Mouse (Mus musculus): ENCODE results near the gene Psmd4. TPM values are rescaled to one million over a fixed set of nuclear protein-coding genes. Genes with fewer than 3 reads are reported as not detected.

The Psmd4 gene
- total and polyA plus RNA-seq, 2 experiments from 2014 or later = 200 to 262 TPM

GRCm38 (mm10) chr3:95013699-95014427 is 28.6 kb downstream of the Psmd4 start:
- H3K9me3 ChIP-seq (ENCODE audit: low read length) = no peaks in the 10 kb centered on the region
- no peak for ATAC-seq (ENCODE audit: low FRiP score)
- peak overlapping the region; percentile 65 for H3K4me3 ChIP-seq (ENCODE audit: low read depth, low read length)
- peaks cover 27% of the 10 kb centered on the region for H3K36me3 ChIP-seq (ENCODE audit: insufficient read depth, low read length)
- 11% methylated on average over 13 of the region's 13 CpGs for WGBS
- H3K9ac ChIP-seq (replicated peaks; ENCODE audit: low read length, poor library complexity, severe bottlenecking) = peak overlapping the region; percentile 85
- TF ChIP-seq CTCF (IDR thresholded peaks at IDR 0.05) = no peak
- peak overlapping the region; percentile 97 for H3K4me2 ChIP-seq (ENCODE audit: low read depth, low read length, poor library complexity, severe bottlenecking)
- peaks cover 11% of the 10 kb centered on the region; the same call in 1 of the 2 replicates for H3K4me1 ChIP-seq (ENCODE audit: insufficient read depth, low read length)
- DNase-seq (ENCODE audit: low spot score) = no peak
- no peak overlapping the region for H3K27ac ChIP-seq (ENCODE audit: low read depth, low read length)
- H3K27me3 ChIP-seq (ENCODE audit: insufficient read depth, low read length) = no peaks in the 10 kb centered on the region

GRCm38 (mm10) chr3:95012982-95013381 is 29.4 kb downstream of the Psmd4 start:
- DNase-seq (ENCODE audit: low spot score) = no peak
- Histone ChIP-seq H3K4me3 (ENCODE audit: low read depth, low read length) (no peak overlapping the region), H3K27ac (ENCODE audit: low read depth, low read length) (no peak overlapping the region), H3K4me2 (ENCODE audit: low read depth, low read length, poor library complexity, severe bottlenecking) (0 out of 2 replicates have a peak overlapping the region, but pooled peaks have one; percentile 97), H3K36me3 (ENCODE audit: insufficient read depth, low read length) (peaks cover 35% of the 10 kb centered on the region), H3K9me3 (ENCODE audit: low read length) (no peaks in the 10 kb centered on the region), H3K9ac (replicated peaks; ENCODE audit: low read length, poor library complexity, severe bottlenecking) (no peak overlapping the region), H3K4me1 (ENCODE audit: insufficient read depth, low read length) (peaks cover 11% of the 10 kb centered on the region; the same call in 1 of the 2 replicates), H3K27me3 (ENCODE audit: insufficient read depth, low read length) (no peaks in the 10 kb centered on the region)
- 88% methylated on average over 3 of the region's 3 CpGs for WGBS
- no peak for TF ChIP-seq CTCF (IDR thresholded peaks at IDR 0.05)
- no peak for ATAC-seq (ENCODE audit: low FRiP score)

GRCm38 (mm10) chr3:95010396-95010795 is 32.0 kb downstream of the Psmd4 start:
- Histone ChIP-seq H3K4me3 (ENCODE audit: low read depth, low read length) (no peak overlapping the region), H3K4me1 (ENCODE audit: insufficient read depth, low read length) (peaks cover 11% of the 10 kb centered on the region; the same call in 1 of the 2 replicates), H3K9ac (replicated peaks; ENCODE audit: low read length, poor library complexity, severe bottlenecking) (no peak overlapping the region), H3K4me2 (ENCODE audit: low read depth, low read length, poor library complexity, severe bottlenecking) (no peak overlapping the region), H3K27ac (ENCODE audit: low read depth, low read length) (no peak overlapping the region), H3K9me3 (ENCODE audit: low read length) (no peaks in the 10 kb centered on the region), H3K27me3 (ENCODE audit: insufficient read depth, low read length) (no peaks in the 10 kb centered on the region), H3K36me3 (ENCODE audit: insufficient read depth, low read length) (peaks cover 56% of the 10 kb centered on the region)
- ATAC-seq (ENCODE audit: low FRiP score) (no peak), DNase-seq (ENCODE audit: low spot score) (no peak)
- TF ChIP-seq CTCF (IDR thresholded peaks at IDR 0.05) = no peak
- 93% methylated on average over 7 of the region's 7 CpGs for WGBS

- Histone ChIP-seq H3K9ac (replicated peaks; ENCODE audit: low read length, poor library complexity, severe bottlenecking) (no peak overlapping the region), H3K9me3 (ENCODE audit: low read length) (no peaks in the 10 kb centered on the region), H3K4me2 (ENCODE audit: low read depth, low read length, poor library complexity, severe bottlenecking) (no peak overlapping the region), H3K27ac (ENCODE audit: low read depth, low read length) (no peak overlapping the region), H3K4me1 (ENCODE audit: insufficient read depth, low read length) (no peaks in the 10 kb centered on the region), H3K4me3 (ENCODE audit: low read depth, low read length) (no peak overlapping the region), H3K36me3 (ENCODE audit: insufficient read depth, low read length) (peaks cover 74% of the 10 kb centered on the region), H3K27me3 (ENCODE audit: insufficient read depth, low read length) (no peaks in the 10 kb centered on the region)
- no peak for DNase-seq (ENCODE audit: low spot score)
- 90% methylated on average over 9 of the region's 9 CpGs for WGBS
- TF ChIP-seq CTCF (IDR thresholded peaks at IDR 0.05) = no peak
- no peak for ATAC-seq (ENCODE audit: low FRiP score)
Observed at GRCm38 (mm10) chr3:95007706-95008105, 34.7 kb downstream of the Psmd4 start.

GRCm38 (mm10) chr3:95005651-95006050 is 36.8 kb downstream of the Psmd4 start:
- Histone ChIP-seq H3K9ac (replicated peaks; ENCODE audit: low read length, poor library complexity, severe bottlenecking) (no peak overlapping the region), H3K4me2 (ENCODE audit: low read depth, low read length, poor library complexity, severe bottlenecking) (no peak overlapping the region)
- WGBS = 94% methylated on average over 3 of the region's 3 CpGs

GRCm38 (mm10) chr3:95003273-95003672 is 39.1 kb downstream of the Psmd4 start:
- Histone ChIP-seq H3K9me3 (ENCODE audit: low read length) (no peaks in the 10 kb centered on the region), H3K4me1 (ENCODE audit: insufficient read depth, low read length) (no peaks in the 10 kb centered on the region), H3K36me3 (ENCODE audit: insufficient read depth, low read length) (peaks cover 60% of the 10 kb centered on the region), H3K4me2 (ENCODE audit: low read depth, low read length, poor library complexity, severe bottlenecking) (no peak overlapping the region), H3K27ac (ENCODE audit: low read depth, low read length) (no peak overlapping the region), H3K27me3 (ENCODE audit: insufficient read depth, low read length) (no peaks in the 10 kb centered on the region), H3K4me3 (ENCODE audit: low read depth, low read length) (no peak overlapping the region), H3K9ac (replicated peaks; ENCODE audit: low read length, poor library complexity, severe bottlenecking) (no peak overlapping the region)
- no peak for TF ChIP-seq CTCF (IDR thresholded peaks at IDR 0.05)
- ATAC-seq (ENCODE audit: low FRiP score) (no peak), DNase-seq (ENCODE audit: low spot score) (no peak)

More at GRCm38 (mm10) chr3:95005651-95006050, 36.8 kb downstream of the Psmd4 start:
- Histone ChIP-seq H3K27ac (ENCODE audit: low read depth, low read length) (no peak overlapping the region), H3K4me3 (ENCODE audit: low read depth, low read length) (no peak overlapping the region), H3K4me1 (ENCODE audit: insufficient read depth, low read length) (no peaks in the 10 kb centered on the region), H3K36me3 (ENCODE audit: insufficient read depth, low read length) (peaks cover 60% of the 10 kb centered on the region), H3K9me3 (ENCODE audit: low read length) (no peaks in the 10 kb centered on the region), H3K27me3 (ENCODE audit: insufficient read depth, low read length) (no peaks in the 10 kb centered on the region)
- TF ChIP-seq CTCF (IDR thresholded peaks at IDR 0.05) = no peak
- no peak for ATAC-seq (ENCODE audit: low FRiP score)
- DNase-seq (ENCODE audit: low spot score) = no peak

Measured in midbrain, postnatal 0 days (tissue).